14 mouse cellular contexts compared by ENCODE assay signal in genomic region chr12:12906321-12906720, GRCm38 (mm10). TPM values are rescaled to one million over a fixed set of nuclear protein-coding genes. Genes with fewer than 3 reads are reported as not detected.
DNase-seq lines count a peak whose midpoint lies in the region; ATAC-seq and TF ChIP-seq lines count a peak whose summit lies in the region.
"Had no signal": no experiment of that assay in that cellular context is flagged by ENCODE, and none has a peak within 500 bp of the region (broad histone marks: within the 10 kb centered on the region; RNA-seq: fewer than 3 reads in every experiment).

No protein-coding gene starts in this region.

- H3K9ac ChIP-seq in hindbrain, embryonic 12.5 days: no peak overlapping the region
- no peak overlapping the region for H3K9ac ChIP-seq in hindbrain, embryonic 14.5 days
- H3K9ac ChIP-seq in midbrain, embryonic 14.5 days (replicated peaks; ENCODE audit: low read length): no peak overlapping the region
- H3K9ac ChIP-seq in midbrain, embryonic 11.5 days (ENCODE audit: low read length): no peak overlapping the region
- no peak overlapping the region for H3K9ac ChIP-seq in embryonic facial prominence, embryonic 12.5 days
- no peak overlapping the region for H3K9ac ChIP-seq in forebrain, postnatal 0 days
- H3K9ac ChIP-seq: embryonic facial prominence, embryonic 15.5 days; hindbrain, embryonic 15.5 days had no signal

- no peak overlapping the region for H3K4me3 ChIP-seq in hindbrain, embryonic 12.5 days
- H3K4me3 ChIP-seq in hindbrain, embryonic 14.5 days (replicated peaks; ENCODE audit: low read length): no peak overlapping the region
- no peak overlapping the region for H3K4me3 ChIP-seq in midbrain, embryonic 14.5 days (replicated peaks; ENCODE audit: low read depth, low read length)
- H3K4me3 ChIP-seq in midbrain, embryonic 11.5 days (ENCODE audit: low read depth, low read length): no peak overlapping the region
- H3K4me3 ChIP-seq in embryonic facial prominence, embryonic 12.5 days: no peak overlapping the region
- H3K4me3 ChIP-seq in forebrain, postnatal 0 days (ENCODE audit: low read depth, low read length): no peak overlapping the region
- H3K4me3 ChIP-seq: embryonic facial prominence, embryonic 15.5 days; hindbrain, embryonic 15.5 days had no signal

- H3K27ac ChIP-seq in hindbrain, embryonic 12.5 days: 0 out of 2 replicates have a peak overlapping the region, but pooled peaks have one; percentile 13
- H3K27ac ChIP-seq in hindbrain, embryonic 14.5 days: no peak overlapping the region
- no peak overlapping the region for H3K27ac ChIP-seq in midbrain, embryonic 14.5 days (replicated peaks; ENCODE audit: low read depth, low read length)
- H3K27ac ChIP-seq in midbrain, embryonic 11.5 days (ENCODE audit: low read depth, low read length): no peak overlapping the region
- 0 out of 2 replicates have a peak overlapping the region, but pooled peaks have one; percentile 13 for H3K27ac ChIP-seq in embryonic facial prominence, embryonic 12.5 days
- H3K27ac ChIP-seq in forebrain, postnatal 0 days (ENCODE audit: low read depth, low read length): peak overlapping the region; percentile 50; the same call in 1 of the 2 replicates
- H3K27ac ChIP-seq: embryonic facial prominence, embryonic 15.5 days; hindbrain, embryonic 15.5 days had no signal

- H3K27me3 ChIP-seq in hindbrain, embryonic 12.5 days: no peaks in the 10 kb centered on the region
- H3K27me3 ChIP-seq in hindbrain, embryonic 14.5 days (ENCODE audit: control insufficient read depth, insufficient read depth, low read length): no peaks in the 10 kb centered on the region
- no peaks in the 10 kb centered on the region for H3K27me3 ChIP-seq in midbrain, embryonic 14.5 days (ENCODE audit: control insufficient read depth, insufficient read depth, low read length)
- H3K27me3 ChIP-seq in midbrain, embryonic 11.5 days (ENCODE audit: control insufficient read depth, insufficient read depth, low read length): peaks cover 2% of the 10 kb centered on the region; the same call in 1 of the 2 replicates
- no peaks in the 10 kb centered on the region; the same call in 1 of the 2 replicates for H3K27me3 ChIP-seq in embryonic facial prominence, embryonic 12.5 days
- no peaks in the 10 kb centered on the region for H3K27me3 ChIP-seq in forebrain, postnatal 0 days (ENCODE audit: insufficient read depth, low read length)
- H3K27me3 ChIP-seq: embryonic facial prominence, embryonic 15.5 days; hindbrain, embryonic 15.5 days had no signal

- peaks cover 46% of the 10 kb centered on the region for H3K4me1 ChIP-seq in hindbrain, embryonic 12.5 days
- peaks cover 27% of the 10 kb centered on the region for H3K4me1 ChIP-seq in hindbrain, embryonic 14.5 days (replicated peaks; ENCODE audit: control insufficient read depth, insufficient read depth, low read length)
- H3K4me1 ChIP-seq in midbrain, embryonic 14.5 days (ENCODE audit: control insufficient read depth, insufficient read depth, low read length): peaks cover 33% of the 10 kb centered on the region
- peaks cover 19% of the 10 kb centered on the region for H3K4me1 ChIP-seq in midbrain, embryonic 11.5 days (ENCODE audit: control insufficient read depth, insufficient read depth, low read length)
- peaks cover 13% of the 10 kb centered on the region for H3K4me1 ChIP-seq in embryonic facial prominence, embryonic 12.5 days
- H3K4me1 ChIP-seq in forebrain, postnatal 0 days (ENCODE audit: insufficient read depth): peaks cover 22% of the 10 kb centered on the region

- WGBS in hindbrain, embryonic 12.5 days: 51% methylated on average over 8 of the region's 8 CpGs
- WGBS in hindbrain, embryonic 14.5 days: 52% methylated on average over 8 of the region's 8 CpGs
- WGBS in midbrain, embryonic 14.5 days: 45% methylated on average over 8 of the region's 8 CpGs
- WGBS in midbrain, embryonic 11.5 days: 61% methylated on average over 8 of the region's 8 CpGs
- WGBS in embryonic facial prominence, embryonic 12.5 days: 66% methylated on average over 8 of the region's 8 CpGs
- 53% methylated on average over 8 of the region's 8 CpGs for WGBS in forebrain, postnatal 0 days

- H3K36me3 ChIP-seq in hindbrain, embryonic 12.5 days: no peaks in the 10 kb centered on the region
- H3K36me3 ChIP-seq in hindbrain, embryonic 14.5 days (replicated peaks; ENCODE audit: control insufficient read depth, insufficient read depth): no peaks in the 10 kb centered on the region
- no peaks in the 10 kb centered on the region for H3K36me3 ChIP-seq in midbrain, embryonic 14.5 days (ENCODE audit: control insufficient read depth, insufficient read depth, low read length)
- H3K36me3 ChIP-seq in midbrain, embryonic 11.5 days (ENCODE audit: control insufficient read depth, insufficient read depth, low read length): no peaks in the 10 kb centered on the region
- no peaks in the 10 kb centered on the region for H3K36me3 ChIP-seq in embryonic facial prominence, embryonic 12.5 days
- no peaks in the 10 kb centered on the region for H3K36me3 ChIP-seq in forebrain, postnatal 0 days (ENCODE audit: insufficient read depth)
- H3K36me3 ChIP-seq: embryonic facial prominence, embryonic 15.5 days; hindbrain, embryonic 15.5 days had no signal

- DNase-seq in hindbrain, embryonic 14.5 days (ENCODE audit: low spot score): no peak
- peak; percentile 8 for DNase-seq in midbrain, embryonic 14.5 days
- no peak for DNase-seq in midbrain, embryonic 11.5 days (ENCODE audit: low spot score, missing footprints)
- no peak for DNase-seq in forebrain, postnatal 0 days
- DNase-seq in gastrocnemius, postnatal 14 days: no peak
- no peak for DNase-seq in adipocyte (ENCODE audit: low spot score)
- DNase-seq: adrenal gland, postnatal 14 days; kidney, adult 8-10 months; spleen, adult 18-20 months; thymus, postnatal 25 days had no signal

- ATAC-seq in hindbrain, embryonic 12.5 days (ENCODE audit: low FRiP score): no peak
- ATAC-seq in hindbrain, embryonic 14.5 days (ENCODE audit: low FRiP score): no peak
- no peak for ATAC-seq in midbrain, embryonic 14.5 days (ENCODE audit: low FRiP score, low TSS enrichment)
- no peak for ATAC-seq in midbrain, embryonic 11.5 days (ENCODE audit: low FRiP score)
- no peak for ATAC-seq in embryonic facial prominence, embryonic 12.5 days (ENCODE audit: insufficient number of reproducible peaks, insufficient read depth, low FRiP score, low TSS enrichment)
- ATAC-seq in forebrain, postnatal 0 days: no peak

- no peak for TF ChIP-seq CTCF in forebrain, postnatal 0 days (IDR thresholded peaks at IDR 0.05; ENCODE audit: low read depth)

- no peaks in the 10 kb centered on the region for H3K9me3 ChIP-seq in hindbrain, embryonic 12.5 days (replicated peaks)
- no peaks in the 10 kb centered on the region for H3K9me3 ChIP-seq in hindbrain, embryonic 14.5 days (ENCODE audit: control insufficient read depth, low read length)
- H3K9me3 ChIP-seq in midbrain, embryonic 14.5 days (ENCODE audit: control insufficient read depth, low read length): no peaks in the 10 kb centered on the region
- no peaks in the 10 kb centered on the region for H3K9me3 ChIP-seq in midbrain, embryonic 11.5 days (ENCODE audit: control insufficient read depth, low read length)
- no peaks in the 10 kb centered on the region for H3K9me3 ChIP-seq in embryonic facial prominence, embryonic 12.5 days
- no peaks in the 10 kb centered on the region for H3K9me3 ChIP-seq in forebrain, postnatal 0 days (ENCODE audit: low read length)
- H3K9me3 ChIP-seq: embryonic facial prominence, embryonic 15.5 days; hindbrain, embryonic 15.5 days had no signal

- intact Hi-C loops in gastrocnemius, postnatal 14 days (cut with DNase I; ENCODE audit: low total_unique reads): no loop called here

- no peak overlapping the region for H3K4me2 ChIP-seq in hindbrain, embryonic 12.5 days (replicated peaks)
- no peak overlapping the region for H3K4me2 ChIP-seq in hindbrain, embryonic 14.5 days (replicated peaks)
- H3K4me2 ChIP-seq in midbrain, embryonic 14.5 days (ENCODE audit: low read length): no peak overlapping the region
- no peak overlapping the region for H3K4me2 ChIP-seq in midbrain, embryonic 11.5 days
- H3K4me2 ChIP-seq in embryonic facial prominence, embryonic 12.5 days (replicated peaks): no peak overlapping the region
- no peak overlapping the region for H3K4me2 ChIP-seq in forebrain, postnatal 0 days (ENCODE audit: low read depth)
- H3K4me2 ChIP-seq: embryonic facial prominence, embryonic 15.5 days; hindbrain, embryonic 15.5 days had no signal

RNA-seq across cellular contexts. Expression of gene Mycn, which starts 35.4 kb away (rescaled TPM):
- polyA plus RNA-seq in hindbrain, embryonic 12.5 days (2016; fragmentation: Nextera tagmentation; extraction: Ambion mirVana): 81.6 and 85.3 TPM in 2 replicates
- 50.3 and 63.6 TPM in 2 replicates for polyA plus RNA-seq in hindbrain, embryonic 14.5 days (2014; fragmentation: Nextera tagmentation; extraction: Ambion mirVana)
- polyA plus RNA-seq in midbrain, embryonic 14.5 days (2014; fragmentation: Nextera tagmentation; extraction: Ambion mirVana): 61.7 and 63.1 TPM in 2 replicates
- polyA plus RNA-seq in midbrain, embryonic 11.5 days (2014; fragmentation: Nextera tagmentation; extraction: Ambion mirVana): 86.8 and 99.1 TPM in 2 replicates
- polyA plus RNA-seq in embryonic facial prominence, embryonic 12.5 days (2016; fragmentation: Nextera tagmentation; extraction: Ambion mirVana): 72.0 and 73.7 TPM in 2 replicates
- 64.0 and 69.6 TPM in 2 replicates for total RNA-seq in forebrain, postnatal 0 days (2014; rRNA removed)
- polyA plus RNA-seq in forebrain, postnatal 0 days (2015; fragmentation: Nextera tagmentation; extraction: Ambion mirVana): 61.4 and 79.8 TPM in 2 replicates
- 1 to 10 TPM in 1 of 2 experiments, under 1 TPM in 1; 0.91 to 1.5 TPM for total RNA-seq in gastrocnemius, postnatal 14 days (2021)

Comparison
In these comparisons a context has a peak if more than half of its experiments do, and no peak if none do; other contexts are left out.
1. H3K27ac ChIP-seq: peak in hindbrain, embryonic 12.5 days (single experiment), embryonic facial prominence, embryonic 12.5 days (single experiment) and forebrain, postnatal 0 days (single experiment); none in hindbrain, embryonic 14.5 days (single experiment), midbrain, embryonic 14.5 days (single experiment) and midbrain, embryonic 11.5 days (single experiment).